Mouse (Mus musculus) embryonic stem cell, embryonic (primary cell): Measurements from ENCODE around the gene Bcl11b.

ENCODE experiments used
- CTCF ChIA-PET, 4 experiments: fragments of 300-600 bp in 2 of 4; fragments of 350-600 bp in 2 of 4; sonication (Branson Sonifier 250); formaldehyde crosslinking; loops; one replicate each; lab custom pipeline; 2022; ENCODE audit warnings: inconsistent platforms in 2 of 4; lab: Charles Lee
- POLR2A ChIA-PET, 4 experiments: fragments of 300-600 bp in 2 of 4; fragments of 350-600 bp in 2 of 4; sonication (Branson Sonifier 250); formaldehyde crosslinking; loops; one replicate each; lab custom pipeline; 2022; ENCODE audit warnings: antibody characterized with exemption in 4 of 4, inconsistent platforms in 1 of 4; lab: Charles Lee

Gene Bcl11b

DNA sequence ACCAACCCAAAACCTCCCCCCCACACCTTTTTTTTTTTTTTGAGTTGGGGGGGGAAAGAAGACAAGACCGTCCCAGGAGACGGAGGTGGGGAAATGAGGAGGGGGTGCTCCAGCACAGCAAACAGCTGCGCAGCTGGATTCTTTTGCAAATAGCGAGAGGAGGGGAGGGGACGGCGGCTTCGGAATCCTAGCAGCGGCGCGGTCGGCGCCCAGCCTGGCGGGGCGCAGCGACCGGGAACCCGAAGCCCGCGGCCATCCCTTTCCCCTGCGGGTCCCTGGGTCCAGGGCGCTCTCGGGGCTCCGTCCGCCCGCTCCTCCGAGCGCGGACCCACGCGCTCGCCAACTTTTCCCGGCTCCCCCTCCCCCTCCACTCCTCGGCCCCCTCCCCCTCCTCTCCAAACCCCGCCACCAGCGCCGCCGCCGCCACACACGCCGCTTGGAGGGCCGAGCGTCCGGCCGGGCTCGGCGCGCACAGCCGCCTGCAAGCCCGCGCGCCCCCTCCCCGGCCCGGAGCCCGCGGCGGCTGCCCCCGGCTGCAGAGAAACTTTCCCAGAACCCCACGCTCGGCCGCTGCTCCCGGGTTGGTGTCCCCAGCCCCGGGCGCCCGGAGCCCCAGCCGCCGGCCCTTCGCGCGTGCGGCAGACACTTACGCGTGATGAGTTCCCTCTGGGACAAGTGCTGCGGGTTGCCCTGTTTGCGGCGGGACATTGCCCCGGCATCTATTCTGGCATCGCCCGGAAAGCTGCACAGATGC is 789 bp downstream of the Bcl11b start:
- ChIA-PET POLR2A (interaction anchor here in 2 of 4 experiments (0.7 to 1.1 kb wide), 2 partner anchors 704 to 820 kb away, joined by 3 to 4 read pairs; no protein-coding TSS in a partner anchor), CTCF (interaction anchor here in 1 of 4 experiments (0.6 kb wide), 1 partner anchor 407 kb away, joined by 4 read pairs; no protein-coding TSS in a partner anchor)

DNA sequence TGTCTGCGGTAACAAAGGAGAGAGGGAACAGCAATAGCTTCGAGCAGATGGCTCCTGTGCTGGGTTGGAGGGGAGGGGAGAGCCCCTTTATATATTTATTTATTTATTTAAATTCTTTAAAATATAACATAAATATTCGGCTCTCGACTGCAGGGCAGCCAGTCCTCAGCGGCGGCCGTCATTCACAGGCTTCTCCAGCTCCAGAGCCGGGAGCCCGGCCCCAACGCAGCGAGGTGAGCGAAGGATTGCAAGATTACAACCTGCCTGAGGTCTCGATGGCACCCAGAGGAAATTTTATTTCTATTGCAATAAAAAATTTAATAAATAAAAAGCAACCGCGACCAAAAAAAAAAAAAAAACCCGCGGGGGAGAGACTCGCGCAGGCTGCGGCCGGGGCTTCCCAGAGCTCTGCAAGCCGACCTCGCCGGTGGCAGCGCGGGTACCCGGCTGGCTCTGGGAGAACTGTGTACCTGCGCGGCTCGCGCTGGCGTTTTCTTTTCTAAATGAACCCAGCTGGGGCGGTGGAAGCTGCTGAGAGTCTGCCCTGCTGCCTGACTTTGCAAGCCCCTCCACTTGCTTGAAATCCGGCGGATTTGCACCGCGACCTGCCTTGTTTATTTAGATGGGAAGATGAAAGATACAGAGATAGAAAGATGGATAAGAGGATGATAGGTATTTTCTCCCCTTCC is 1.6 kb downstream of the Bcl11b start:
- POLR2A ChIA-PET = interaction anchor here in 3 of 4 experiments (0.6 to 1.1 kb wide), 6 partner anchors 31 to 1045 kb away, joined by 3 to 10 read pairs (median 5); no protein-coding TSS in a partner anchor
- CTCF ChIA-PET = interaction anchor here in 1 of 4 experiments (0.7 to 0.9 kb wide), 2 partner anchors 18 to 128 kb away, joined by 4 read pairs; no protein-coding TSS in a partner anchor

DNA sequence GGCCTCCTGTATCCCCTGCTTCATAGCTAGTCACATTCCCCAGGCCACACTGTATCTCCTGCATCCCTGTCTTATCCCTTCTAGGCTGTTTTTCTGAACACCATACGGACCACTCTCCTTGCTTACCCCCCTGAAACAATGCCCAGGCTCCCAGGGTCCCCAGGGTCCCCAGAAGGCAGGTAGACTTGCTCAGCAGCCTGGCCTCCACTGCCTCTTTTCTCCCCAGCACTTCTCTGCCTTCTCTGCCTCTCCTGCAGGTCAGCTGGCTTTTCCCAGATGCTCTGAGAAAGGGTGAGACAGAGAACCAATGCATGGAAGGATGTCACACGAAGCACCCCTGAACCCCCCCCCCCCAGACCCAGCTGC is 2.7 kb downstream of the Bcl11b start:
- ChIA-PET CTCF (interaction anchor here in 1 of 4 experiments (0.8 kb wide), 1 partner anchor 862 kb away, joined by 3 read pairs; no protein-coding TSS in a partner anchor), POLR2A (no interaction called here)

GRCm38 (mm10) chr12:107999751-108000714 is 3.4 kb downstream of the Bcl11b start:
- ChIA-PET CTCF (interaction anchor here in 3 of 4 experiments (0.7 to 0.8 kb wide), 3 partner anchors 21 to 861 kb away, joined by 3 read pairs; no protein-coding TSS in a partner anchor), POLR2A (no interaction called here)

DNA sequence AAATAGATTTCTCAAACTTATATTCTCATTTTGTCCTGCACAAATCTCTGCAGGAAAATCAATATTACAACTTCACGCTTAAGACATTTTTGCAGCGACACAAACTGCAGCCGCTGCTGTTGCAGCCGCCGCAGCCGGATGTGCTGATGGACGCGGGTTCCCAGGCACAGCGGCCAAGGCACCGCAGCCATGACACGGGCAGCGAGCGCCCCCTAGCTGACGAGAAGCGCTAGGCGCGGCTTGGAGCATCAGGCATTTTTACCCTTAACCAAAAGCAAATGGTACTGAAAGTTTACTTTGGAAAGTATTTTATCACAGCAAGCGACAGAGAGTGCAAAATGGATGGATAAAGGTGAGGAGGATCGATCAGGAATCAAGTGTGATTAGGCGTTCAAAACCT is 4.7 kb downstream of the Bcl11b start:
- POLR2A ChIA-PET = no interaction called here
- CTCF ChIA-PET = interaction anchor here in 3 of 4 experiments (0.5 to 1.4 kb wide), 5 partner anchors 20 to 274 kb away, joined by 3 to 9 read pairs (median 3); no protein-coding TSS in a partner anchor

- POLR2A ChIA-PET = no interaction called here
- CTCF ChIA-PET = interaction anchor here in 2 of 4 experiments (0.7 to 1.4 kb wide), 4 partner anchors 8 to 190 kb away, joined by 4 to 5 read pairs (median 4); no protein-coding TSS in a partner anchor
Measured at GRCm38 (mm10) chr12:107997901-107998300, 5.5 kb downstream of the Bcl11b start.

DNA sequence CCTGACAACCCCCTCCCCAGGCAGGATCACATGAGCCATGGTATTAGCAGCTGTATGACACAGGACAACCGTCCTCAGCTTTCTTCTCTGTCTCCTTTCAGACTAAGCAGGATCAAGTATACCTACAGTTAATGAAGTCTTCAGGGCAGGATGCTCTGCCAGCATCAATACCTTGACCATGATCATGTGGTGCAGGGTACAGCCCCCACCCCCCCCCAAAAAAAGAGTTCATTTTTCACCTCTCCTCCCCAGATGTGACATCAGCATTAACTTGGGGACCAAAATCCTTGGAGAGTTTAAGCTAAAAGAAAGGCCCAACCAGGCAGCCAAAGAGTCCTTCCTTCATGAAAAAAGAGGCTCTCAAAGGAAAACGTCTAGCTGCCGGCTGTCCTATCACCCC is 6.2 kb downstream of the Bcl11b start:
- POLR2A ChIA-PET = interaction anchor here in 1 of 4 experiments (0.7 kb wide), 1 partner anchor 286 kb away, joined by 3 read pairs; no protein-coding TSS in a partner anchor
- CTCF ChIA-PET = interaction anchor here in 2 of 4 experiments (0.7 to 1.4 kb wide), 4 partner anchors 9 to 189 kb away, joined by 4 to 5 read pairs (median 4); no protein-coding TSS in a partner anchor

DNA sequence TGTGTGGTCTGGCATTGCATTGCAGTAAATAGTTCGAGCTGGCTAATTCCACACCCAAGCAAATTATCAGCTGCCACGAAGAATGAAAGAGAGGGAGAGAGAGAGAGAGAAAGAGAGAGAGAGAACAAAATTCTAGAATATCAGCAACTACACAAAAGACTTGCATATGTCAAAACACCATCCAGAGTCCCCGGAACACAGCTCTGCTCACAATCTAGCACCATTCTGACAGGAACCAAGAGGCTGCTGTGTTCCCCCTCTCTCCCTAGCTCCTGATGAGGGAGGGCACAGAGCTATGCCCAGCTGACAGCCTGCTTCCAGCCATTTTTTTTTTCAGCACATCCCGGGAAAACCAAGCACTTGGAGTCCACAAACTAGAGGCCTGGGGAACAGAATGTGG is 6.6 kb downstream of the Bcl11b start:
- CTCF ChIA-PET = interaction anchor here in 1 of 4 experiments (1.0 kb wide), 1 partner anchor 10 kb away, joined by 4 read pairs; no protein-coding TSS in a partner anchor
- POLR2A ChIA-PET = interaction anchor here in 1 of 4 experiments (0.7 kb wide), 1 partner anchor 286 kb away, joined by 3 read pairs; no protein-coding TSS in a partner anchor

GRCm38 (mm10) chr12:107996216-107996615 is 7.2 kb downstream of the Bcl11b start:
- POLR2A ChIA-PET = no interaction called here
- CTCF ChIA-PET = no interaction called here

- ChIA-PET CTCF (interaction anchor here in 1 of 4 experiments (0.7 kb wide), 1 partner anchor 448 kb away, joined by 7 read pairs; no protein-coding TSS in a partner anchor), POLR2A (no interaction called here)
Measured at GRCm38 (mm10) chr12:107994421-107994820, 9.0 kb downstream of the Bcl11b start.

DNA sequence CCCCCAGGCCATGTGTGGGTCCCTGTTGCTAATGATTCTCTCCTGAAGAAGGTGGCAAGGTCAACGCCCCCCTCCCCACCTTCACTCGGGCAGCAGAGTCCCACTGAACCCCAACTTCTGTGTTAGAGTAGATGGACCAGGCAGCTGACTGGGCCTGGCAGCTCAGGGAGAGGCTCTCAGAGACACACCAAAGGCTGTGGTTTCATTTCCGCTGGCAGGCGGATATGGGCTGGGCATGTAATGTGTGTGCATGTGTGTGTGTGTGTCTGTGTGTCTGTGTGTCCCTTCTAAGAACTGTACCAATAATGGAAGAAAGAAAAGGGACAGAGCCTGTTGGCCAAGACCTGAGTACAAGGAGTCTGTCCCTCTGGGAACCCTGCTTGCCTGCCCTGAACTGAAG is 10.4 kb downstream of the Bcl11b start:
- ChIA-PET CTCF (no interaction called here), POLR2A (no interaction called here)

GRCm38 (mm10) chr12:107991191-107991590 is 12.2 kb downstream of the Bcl11b start:
- POLR2A ChIA-PET = interaction anchor here in 2 of 4 experiments (0.7 kb wide), 2 partner anchors 31 to 215 kb away, joined by 3 to 7 read pairs; no protein-coding TSS in a partner anchor
- CTCF ChIA-PET = interaction anchor here in 2 of 4 experiments (0.6 to 0.7 kb wide), 3 partner anchors 17 to 1240 kb away, joined by 3 to 14 read pairs (median 6); no protein-coding TSS in a partner anchor

DNA sequence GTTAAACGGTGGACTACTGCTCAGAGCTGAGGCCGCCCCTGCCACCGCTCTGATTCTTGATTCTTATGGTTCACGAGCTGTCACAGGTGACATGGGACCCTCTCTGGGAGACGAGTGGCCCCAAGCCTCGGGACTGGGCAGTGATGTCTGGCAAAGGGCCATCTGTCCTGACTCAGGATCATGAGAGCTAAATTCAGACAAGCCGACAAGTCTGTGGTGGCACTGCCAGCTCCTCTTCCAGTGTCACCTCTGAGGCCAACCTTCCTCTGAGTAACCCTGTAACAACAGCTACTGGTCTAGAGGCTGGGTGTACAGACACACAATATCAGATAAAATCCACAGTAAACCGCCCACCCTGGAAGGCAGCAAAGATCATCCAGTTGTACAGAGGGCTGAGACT is 20.2 kb downstream of the Bcl11b start:
- ChIA-PET POLR2A (no interaction called here), CTCF (interaction anchor here in 1 of 4 experiments (0.6 kb wide), 1 partner anchor 18 kb away, joined by 4 read pairs; no protein-coding TSS in a partner anchor)

GRCm38 (mm10) chr12:107982306-107982705 is 21.1 kb downstream of the Bcl11b start:
- ChIA-PET POLR2A (interaction anchor here in 1 of 4 experiments (0.6 kb wide), 1 partner anchor 517 kb away, joined by 3 read pairs; no protein-coding TSS in a partner anchor), CTCF (interaction anchor here in 1 of 4 experiments (0.6 kb wide), 1 partner anchor 621 kb away, joined by 4 read pairs; no protein-coding TSS in a partner anchor)

GRCm38 (mm10) chr12:107981231-107981630 is 22.2 kb downstream of the Bcl11b start:
- POLR2A ChIA-PET = no interaction called here
- CTCF ChIA-PET = no interaction called here

DNA sequence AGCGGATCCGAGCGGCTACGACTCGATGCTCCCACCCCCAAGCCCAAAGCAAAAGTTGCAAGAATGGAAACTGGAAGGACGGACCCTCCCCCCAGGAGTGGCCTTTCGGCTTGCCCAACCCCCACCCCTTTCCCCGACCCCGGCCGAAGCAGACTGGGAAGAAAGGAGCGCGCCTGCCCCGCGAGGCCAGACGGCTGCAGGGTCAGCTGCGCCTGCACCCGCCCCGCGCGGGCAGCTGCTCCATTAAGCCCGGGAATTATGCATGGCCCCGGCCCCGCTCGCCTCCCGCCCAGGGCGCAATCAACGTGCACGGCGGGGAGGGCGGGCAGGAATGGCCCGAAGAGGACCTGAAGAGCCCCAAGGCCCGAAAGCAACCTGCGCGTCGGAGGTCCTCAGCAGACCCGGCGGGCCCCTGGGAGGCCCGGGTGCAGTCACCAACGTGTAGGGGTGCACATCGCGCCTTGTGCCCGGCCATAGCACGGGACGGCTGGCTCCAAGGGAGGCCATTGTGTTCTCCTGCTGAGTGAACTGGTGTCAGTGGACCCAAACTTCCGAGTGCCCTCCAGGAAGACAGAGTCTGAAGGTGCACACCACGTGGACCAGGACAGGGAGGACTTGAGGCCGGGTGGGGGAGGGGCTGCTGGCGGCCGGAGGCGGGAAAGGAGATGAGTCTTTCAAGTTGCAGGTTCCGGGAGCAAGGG is 23.0 kb downstream of the Bcl11b start:
- ChIA-PET CTCF (interaction anchor here in 1 of 4 experiments (0.7 kb wide), 1 partner anchor 32 kb away, joined by 7 read pairs; no protein-coding TSS in a partner anchor), POLR2A (interaction anchor here in 1 of 4 experiments (1.0 to 1.6 kb wide), 2 partner anchors 9 to 10 kb away, joined by 3 to 4 read pairs; no protein-coding TSS in a partner anchor)
